Comparison of ENCODE assay signal across 12 mouse cellular contexts in the genomic region with DNA sequence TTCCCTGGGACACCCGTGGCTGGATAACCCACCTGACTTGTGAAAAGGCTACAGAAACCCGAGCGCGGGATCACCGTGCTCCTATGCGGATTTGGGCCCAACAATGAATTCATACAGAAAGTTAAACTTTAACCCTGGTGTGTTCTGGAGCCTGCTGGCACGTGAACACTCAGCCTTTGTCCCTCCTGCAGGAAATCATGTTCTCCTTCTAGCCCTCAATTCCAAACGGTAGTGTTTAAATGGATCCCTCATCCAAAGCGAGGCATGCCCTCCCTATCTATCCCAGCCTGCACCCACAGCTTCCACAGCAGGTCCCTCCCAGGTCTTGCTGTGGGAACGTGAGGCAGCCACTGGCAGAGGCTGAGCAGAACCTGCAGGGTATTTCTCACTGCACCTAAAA. TPM values are rescaled to one million over a fixed set of nuclear protein-coding genes. Genes with fewer than 3 reads are reported as not detected.
A peak's percentile ranks its signal among the peaks of the same experiment; 100 is the strongest.
DNase-seq lines count a peak whose midpoint lies in the region; ATAC-seq and TF ChIP-seq lines count a peak whose summit lies in the region.
"Had no signal": no experiment of that assay in that cellular context is flagged by ENCODE, and none has a peak within 500 bp of the region (broad histone marks: within the 10 kb centered on the region; RNA-seq: fewer than 3 reads in every experiment).

No protein-coding gene starts in this region.

- no peak overlapping the region for H3K27ac ChIP-seq in kidney, adult 2 months (ENCODE audit: insufficient read depth, low read depth, low read length)
- peak overlapping the region; percentile 41 for H3K27ac ChIP-seq in limb, embryonic 14.5 days (replicated peaks; ENCODE audit: low read depth, low read length)
- H3K27ac ChIP-seq in gastrocnemius, adult 2 months, result no peak overlapping the region
- no peak overlapping the region for H3K27ac ChIP-seq in midbrain, embryonic 14.5 days (replicated peaks; ENCODE audit: low read depth, low read length)
- no peak overlapping the region for H3K27ac ChIP-seq in midbrain, embryonic 13.5 days
- H3K27ac ChIP-seq: forebrain, embryonic 12.5 days; midbrain, embryonic 12.5 days had no signal

- no peak for TF ChIP-seq POLR2A in brain, embryonic 14.5 days (IDR thresholded peaks at IDR 0.05; ENCODE audit: borderline replicate concordance, extremely low read depth, insufficient read depth, insufficient read length, poor library complexity, severe bottlenecking)
- no peak for TF ChIP-seq POLR2A in kidney, adult 2 months (IDR thresholded peaks at IDR 0.05; ENCODE audit: low read depth, low read length)
- TF ChIP-seq POLR2A in limb, embryonic 14.5 days (IDR thresholded peaks at IDR 0.05; ENCODE audit: borderline replicate concordance, extremely low read depth, insufficient read depth, insufficient read length), result no peak

- peaks cover 8% of the 10 kb centered on the region; the same call in 1 of the 2 replicates for H3K4me1 ChIP-seq in kidney, adult 2 months (ENCODE audit: control insufficient read depth, insufficient read depth, low read length)
- H3K4me1 ChIP-seq in limb, embryonic 14.5 days (ENCODE audit: control insufficient read depth, insufficient read depth, low read length), result peaks cover 3% of the 10 kb centered on the region; the same call in 1 of the 2 replicates
- no peaks in the 10 kb centered on the region for H3K4me1 ChIP-seq in midbrain, embryonic 14.5 days (ENCODE audit: control insufficient read depth, insufficient read depth, low read length)
- no peaks in the 10 kb centered on the region for H3K4me1 ChIP-seq in midbrain, embryonic 13.5 days (replicated peaks)
- H3K4me1 ChIP-seq: forebrain, embryonic 12.5 days; midbrain, embryonic 12.5 days had no signal

- no peaks in the 10 kb centered on the region for H3K27me3 ChIP-seq in kidney, adult 2 months (replicated peaks; ENCODE audit: control insufficient read depth, insufficient read depth, low read length)
- H3K27me3 ChIP-seq in limb, embryonic 14.5 days (ENCODE audit: control insufficient read depth, insufficient read depth, low read length), result no peaks in the 10 kb centered on the region
- no peaks in the 10 kb centered on the region for H3K27me3 ChIP-seq in midbrain, embryonic 14.5 days (ENCODE audit: control insufficient read depth, insufficient read depth, low read length)
- H3K27me3 ChIP-seq in midbrain, embryonic 13.5 days, result no peaks in the 10 kb centered on the region
- H3K27me3 ChIP-seq: forebrain, embryonic 12.5 days; midbrain, embryonic 12.5 days had no signal

- H3K4me3 ChIP-seq in kidney, adult 2 months (ENCODE audit: insufficient read depth, low read depth, low read length), result no peak overlapping the region
- H3K4me3 ChIP-seq in limb, embryonic 14.5 days (replicated peaks; ENCODE audit: low read length), result no peak overlapping the region
- no peak overlapping the region for H3K4me3 ChIP-seq in gastrocnemius, adult 2 months
- no peak overlapping the region for H3K4me3 ChIP-seq in midbrain, embryonic 14.5 days (replicated peaks; ENCODE audit: low read depth, low read length)
- H3K4me3 ChIP-seq in midbrain, embryonic 13.5 days (replicated peaks), result no peak overlapping the region
- H3K4me3 ChIP-seq: forebrain, embryonic 12.5 days; midbrain, embryonic 12.5 days had no signal

- no peak overlapping the region for H3K4me2 ChIP-seq in limb, embryonic 14.5 days (replicated peaks; ENCODE audit: low read depth, low read length, severe bottlenecking)
- no peak overlapping the region for H3K4me2 ChIP-seq in midbrain, embryonic 14.5 days (ENCODE audit: low read length)
- no peak overlapping the region for H3K4me2 ChIP-seq in midbrain, embryonic 13.5 days (replicated peaks)
- H3K4me2 ChIP-seq: forebrain, embryonic 12.5 days; midbrain, embryonic 12.5 days had no signal

- TF ChIP-seq CTCF in brain, embryonic 14.5 days (IDR thresholded peaks at IDR 0.05; ENCODE audit: borderline replicate concordance, extremely low read depth, insufficient read depth, insufficient read length), result no peak
- TF ChIP-seq CTCF in kidney, adult 2 months (conservative IDR thresholded peaks at IDR 0.05; ENCODE audit: insufficient read depth, insufficient read length, low read depth, low read length), result no peak
- no peak for TF ChIP-seq CTCF in gastrocnemius, adult 2 months (IDR thresholded peaks at IDR 0.05)

- ATAC-seq in frontal cortex, adult (ENCODE audit: low TSS enrichment), result peak; percentile 79
- no peak for ATAC-seq in limb, embryonic 14.5 days (ENCODE audit: low FRiP score, low read depth)
- ATAC-seq in midbrain, embryonic 14.5 days (ENCODE audit: low FRiP score, low TSS enrichment), result no peak
- ATAC-seq in midbrain, embryonic 13.5 days, result no peak

- intact Hi-C loops in gastrocnemius, adult 2 months (cut with DNase I), result no loop called here

- DNase-seq in frontal cortex, postnatal 14 days (ENCODE audit: low spot score in 2 of 2), result no peak
- peak; percentile 23 for DNase-seq in brain, embryonic 14.5 days (ENCODE audit: low read depth)
- DNase-seq in kidney, adult 2 months, result peak; percentile 82
- DNase-seq in limb, embryonic 14.5 days (ENCODE audit: low spot score), result no peak
- DNase-seq in gastrocnemius, adult 2 months, result no peak
- DNase-seq in midbrain, embryonic 14.5 days, result no peak
- DNase-seq: gastrocnemius, postnatal 36 days; right cerebral cortex, postnatal 4 days had no signal

- no peaks in the 10 kb centered on the region for H3K9me3 ChIP-seq in limb, embryonic 14.5 days (ENCODE audit: control insufficient read depth, low read length)
- no peaks in the 10 kb centered on the region for H3K9me3 ChIP-seq in midbrain, embryonic 14.5 days (ENCODE audit: control insufficient read depth, low read length)
- H3K9me3 ChIP-seq in midbrain, embryonic 13.5 days, result no peaks in the 10 kb centered on the region
- H3K9me3 ChIP-seq: forebrain, embryonic 12.5 days; midbrain, embryonic 12.5 days had no signal

- H3K9ac ChIP-seq in limb, embryonic 14.5 days (ENCODE audit: low read depth, low read length, severe bottlenecking), result no peak overlapping the region
- H3K9ac ChIP-seq in midbrain, embryonic 14.5 days (replicated peaks; ENCODE audit: low read length), result no peak overlapping the region
- no peak overlapping the region for H3K9ac ChIP-seq in midbrain, embryonic 13.5 days (replicated peaks)
- H3K9ac ChIP-seq: forebrain, embryonic 12.5 days; midbrain, embryonic 12.5 days had no signal

- 43% methylated on average over 10 of the region's 10 CpGs for WGBS in kidney, adult 2 months
- 73% methylated on average over 10 of the region's 10 CpGs for WGBS in limb, embryonic 14.5 days
- WGBS in midbrain, embryonic 14.5 days, result 75% methylated on average over 10 of the region's 10 CpGs
- 72% methylated on average over 10 of the region's 10 CpGs for WGBS in midbrain, embryonic 13.5 days

- H3K36me3 ChIP-seq in kidney, adult 2 months (ENCODE audit: control insufficient read depth, insufficient read depth, low read length), result no peaks in the 10 kb centered on the region
- peaks cover 7% of the 10 kb centered on the region for H3K36me3 ChIP-seq in limb, embryonic 14.5 days (ENCODE audit: control insufficient read depth, insufficient read depth, low read length)
- peaks cover 33% of the 10 kb centered on the region for H3K36me3 ChIP-seq in midbrain, embryonic 14.5 days (ENCODE audit: control insufficient read depth, insufficient read depth, low read length)
- peaks cover 31% of the 10 kb centered on the region for H3K36me3 ChIP-seq in midbrain, embryonic 13.5 days

RNA-seq across cellular contexts. Expression of a gene that starts 30.0 kb away (rescaled TPM):
- polyA plus RNA-seq in brain, embryonic 14.5 days (2012; rRNA removed), result 1.6 and 1.9 TPM in 2 replicates
- polyA plus RNA-seq in kidney, adult 2 months (2012; rRNA removed), result 0.49 and 0.75 TPM in 2 replicates
- 92.9 and 117 TPM in 2 replicates for polyA plus RNA-seq in limb, embryonic 14.5 days (2012; rRNA removed)
- 92.4 and 95.5 TPM in 2 replicates for polyA plus RNA-seq in limb, embryonic 14.5 days (2014; fragmentation: Nextera tagmentation; extraction: Ambion mirVana)
- total RNA-seq in gastrocnemius, adult 2 months (2021), result 10 to 100 TPM in 1 of 2 experiments, 1 to 10 TPM in 1; 8.1 to 14.2 TPM
- 0.80 and 1.1 TPM in 2 replicates for polyA plus RNA-seq in midbrain, embryonic 14.5 days (2014; fragmentation: Nextera tagmentation; extraction: Ambion mirVana)
- polyA plus RNA-seq in midbrain, embryonic 13.5 days (2015; fragmentation: Nextera tagmentation; extraction: Ambion mirVana), result 0.57 and 0.86 TPM in 2 replicates

Comparison
In these comparisons a context has a peak if more than half of its experiments do, and no peak if none do; other contexts are left out.
1. DNase-seq: peak in brain, embryonic 14.5 days (single experiment) and kidney, adult 2 months (single experiment); none in frontal cortex, postnatal 14 days (0 of 2), limb, embryonic 14.5 days (single experiment), gastrocnemius, adult 2 months (single experiment) and midbrain, embryonic 14.5 days (single experiment).
2. RNA of a gene that starts 30.0 kb away (polyA plus RNA-seq): 92.4 to 117 TPM in limb, embryonic 14.5 days; 1.6 to 1.9 TPM in brain, embryonic 14.5 days, 0.57 to 0.86 TPM in midbrain, embryonic 13.5 days, 0.80 to 1.1 TPM in midbrain, embryonic 14.5 days and 0.49 to 0.75 TPM in kidney, adult 2 months; every median in the first group is over 10 times any median in the second.